Mouse (Mus musculus): ENCODE data around the gene Cib1. TPM values are rescaled to one million over a fixed set of nuclear protein-coding genes. Genes with fewer than 3 reads are reported as not detected.

Cib1 gene
- polyA plus RNA-seq, 1 experiment from 2014 or later: 42.6 TPM

- Histone ChIP-seq H3K9ac (ENCODE audit: low read depth, low read length) (peak overlapping the region; percentile 57), H3K4me3 (ENCODE audit: low read length) (peak overlapping the region; percentile 11), H3K27me3 (replicated peaks; ENCODE audit: control insufficient read depth, insufficient read depth, low read length) (no peaks in the 10 kb centered on the region), H3K4me2 (ENCODE audit: low read length) (peak overlapping the region; percentile 48), H3K27ac (ENCODE audit: low read depth, low read length) (peak overlapping the region; percentile 74), H3K4me1 (ENCODE audit: control insufficient read depth, insufficient read depth, low read depth, low read length) (peaks cover 42% of the 10 kb centered on the region), H3K9me3 (ENCODE audit: control insufficient read depth, low read length) (no peaks in the 10 kb centered on the region), H3K36me3 (ENCODE audit: control insufficient read depth, insufficient read depth, low read length) (no peaks in the 10 kb centered on the region)
- WGBS: 8% methylated on average over 16 of the region's 16 CpGs
- peak; percentile 79 for ATAC-seq
Observed at GRCm38 (mm10) chr7:80192226-80193061, 40.2 kb downstream of the Cib1 start.

GRCm38 (mm10) chr7:80191455-80191854 is 41.2 kb downstream of the Cib1 start:
- H3K9me3 ChIP-seq (ENCODE audit: control insufficient read depth, low read length): no peaks in the 10 kb centered on the region
- no peak for ATAC-seq
- no peaks in the 10 kb centered on the region for H3K36me3 ChIP-seq (ENCODE audit: control insufficient read depth, insufficient read depth, low read length)
- no peak overlapping the region for H3K9ac ChIP-seq (ENCODE audit: low read depth, low read length)
- H3K27me3 ChIP-seq (replicated peaks; ENCODE audit: control insufficient read depth, insufficient read depth, low read length): no peaks in the 10 kb centered on the region
- H3K4me1 ChIP-seq (ENCODE audit: control insufficient read depth, insufficient read depth, low read depth, low read length): peaks cover 38% of the 10 kb centered on the region
- no peak overlapping the region for H3K4me2 ChIP-seq (ENCODE audit: low read length)
- WGBS: 43% methylated on average over 5 of the region's 5 CpGs
- no peak overlapping the region for H3K4me3 ChIP-seq (ENCODE audit: low read length)
- H3K27ac ChIP-seq (ENCODE audit: low read depth, low read length): peak overlapping the region; percentile 74

- peaks cover 41% of the 10 kb centered on the region for H3K4me1 ChIP-seq (ENCODE audit: control insufficient read depth, insufficient read depth, low read depth, low read length)
Observed at GRCm38 (mm10) chr7:80189147-80189933, 43.3 kb downstream of the Cib1 start.

GRCm38 (mm10) chr7:80188579-80189125 is 44.0 kb downstream of the Cib1 start:
- Histone ChIP-seq H3K4me3 (ENCODE audit: low read length) (no peak overlapping the region), H3K9me3 (ENCODE audit: control insufficient read depth, low read length) (no peaks in the 10 kb centered on the region), H3K36me3 (ENCODE audit: control insufficient read depth, insufficient read depth, low read length) (no peaks in the 10 kb centered on the region), H3K4me1 (ENCODE audit: control insufficient read depth, insufficient read depth, low read depth, low read length) (peaks cover 38% of the 10 kb centered on the region), H3K4me2 (ENCODE audit: low read length) (peak overlapping the region; percentile 11), H3K9ac (ENCODE audit: low read depth, low read length) (no peak overlapping the region), H3K27ac (ENCODE audit: low read depth, low read length) (peak overlapping the region; percentile 39; the same call in 1 of the 2 replicates), H3K27me3 (replicated peaks; ENCODE audit: control insufficient read depth, insufficient read depth, low read length) (no peaks in the 10 kb centered on the region)
- 59% methylated on average over 2 of the region's 2 CpGs for WGBS
- no peak for ATAC-seq

More at GRCm38 (mm10) chr7:80189147-80189933, 43.3 kb downstream of the Cib1 start:
- H3K4me2 ChIP-seq (ENCODE audit: low read length): peak overlapping the region; percentile 11
- no peaks in the 10 kb centered on the region for H3K27me3 ChIP-seq (replicated peaks; ENCODE audit: control insufficient read depth, insufficient read depth, low read length)
- H3K9me3 ChIP-seq (ENCODE audit: control insufficient read depth, low read length): no peaks in the 10 kb centered on the region
- H3K27ac ChIP-seq (ENCODE audit: low read depth, low read length): peak overlapping the region; percentile 39; the same call in 1 of the 2 replicates
- H3K4me3 ChIP-seq (ENCODE audit: low read length): no peak overlapping the region
- no peaks in the 10 kb centered on the region for H3K36me3 ChIP-seq (ENCODE audit: control insufficient read depth, insufficient read depth, low read length)
- ATAC-seq: no peak
- WGBS: 36% methylated on average over 11 of the region's 11 CpGs
- H3K9ac ChIP-seq (ENCODE audit: low read depth, low read length): no peak overlapping the region

- Histone ChIP-seq H3K9ac (ENCODE audit: low read depth, low read length) (peak overlapping the region; percentile 73), H3K36me3 (ENCODE audit: control insufficient read depth, insufficient read depth, low read length) (no peaks in the 10 kb centered on the region), H3K4me1 (ENCODE audit: control insufficient read depth, insufficient read depth, low read depth, low read length) (peaks cover 35% of the 10 kb centered on the region), H3K9me3 (ENCODE audit: control insufficient read depth, low read length) (no peaks in the 10 kb centered on the region), H3K27ac (ENCODE audit: low read depth, low read length) (peak overlapping the region; percentile 80), H3K4me2 (ENCODE audit: low read length) (peak overlapping the region; percentile 77), H3K27me3 (replicated peaks; ENCODE audit: control insufficient read depth, insufficient read depth, low read length) (no peaks in the 10 kb centered on the region), H3K4me3 (ENCODE audit: low read length) (peak overlapping the region; percentile 57)
- ATAC-seq: no peak
- WGBS: 42% methylated on average over 12 of the region's 12 CpGs
Observed at GRCm38 (mm10) chr7:80187501-80187900, 45.1 kb downstream of the Cib1 start.

GRCm38 (mm10) chr7:80186531-80187296 is 45.9 kb downstream of the Cib1 start, which contains the start of gene Sema4b:
Gene Sema4b, plus strand, starts transcription at chr7:80186841.
- Histone ChIP-seq H3K4me1 (ENCODE audit: control insufficient read depth, insufficient read depth, low read depth, low read length) (peaks cover 28% of the 10 kb centered on the region), H3K9ac (ENCODE audit: low read depth, low read length) (peak within 1 kb of the TSS; percentile 73), H3K27ac (ENCODE audit: low read depth, low read length) (peak within 1 kb of the TSS; percentile 80), H3K4me3 (ENCODE audit: low read length) (peak within 1 kb of the TSS; percentile 57), H3K4me2 (ENCODE audit: low read length) (peak within 1 kb of the TSS; percentile 77), H3K27me3 (replicated peaks; ENCODE audit: control insufficient read depth, insufficient read depth, low read length) (no peaks in the 10 kb centered on the region), H3K9me3 (ENCODE audit: control insufficient read depth, low read length) (no peaks in the 10 kb centered on the region), H3K36me3 (ENCODE audit: control insufficient read depth, insufficient read depth, low read length) (no peaks in the 10 kb centered on the region)
- peak; percentile 93 for ATAC-seq
- under 1% methylated on average over 49 of the region's 51 CpGs for WGBS

GRCm38 (mm10) chr7:80186021-80186420 is 46.6 kb downstream of the Cib1 start:
- 22% methylated on average over 8 of the region's 8 CpGs for WGBS
- Histone ChIP-seq H3K4me1 (ENCODE audit: control insufficient read depth, insufficient read depth, low read depth, low read length) (peaks cover 22% of the 10 kb centered on the region), H3K9me3 (ENCODE audit: control insufficient read depth, low read length) (no peaks in the 10 kb centered on the region), H3K9ac (ENCODE audit: low read depth, low read length) (no peak overlapping the region; the same call in 1 of the 2 replicates), H3K4me3 (ENCODE audit: low read length) (peak overlapping the region; percentile 57), H3K27me3 (replicated peaks; ENCODE audit: control insufficient read depth, insufficient read depth, low read length) (no peaks in the 10 kb centered on the region), H3K4me2 (ENCODE audit: low read length) (peak overlapping the region; percentile 77), H3K27ac (ENCODE audit: low read depth, low read length) (no peak overlapping the region), H3K36me3 (ENCODE audit: control insufficient read depth, insufficient read depth, low read length) (no peaks in the 10 kb centered on the region)
- no peak for ATAC-seq

GRCm38 (mm10) chr7:80184968-80185367 is 47.6 kb downstream of the Cib1 start:
- no peak overlapping the region for H3K27ac ChIP-seq (ENCODE audit: low read depth, low read length)
- H3K36me3 ChIP-seq (ENCODE audit: control insufficient read depth, insufficient read depth, low read length): no peaks in the 10 kb centered on the region
- H3K4me2 ChIP-seq (ENCODE audit: low read length): no peak overlapping the region
- peaks cover 22% of the 10 kb centered on the region for H3K4me1 ChIP-seq (ENCODE audit: control insufficient read depth, insufficient read depth, low read depth, low read length)
- H3K4me3 ChIP-seq (ENCODE audit: low read length): no peak overlapping the region
- H3K9ac ChIP-seq (ENCODE audit: low read depth, low read length): no peak overlapping the region
- no peaks in the 10 kb centered on the region for H3K27me3 ChIP-seq (replicated peaks; ENCODE audit: control insufficient read depth, insufficient read depth, low read length)
- 56% methylated on average over 6 of the region's 6 CpGs for WGBS
- no peaks in the 10 kb centered on the region for H3K9me3 ChIP-seq (ENCODE audit: control insufficient read depth, low read length)
- no peak for ATAC-seq
